Mouse (Mus musculus) stomach, embryonic 16.5 days (tissue): Measurements from ENCODE around the gene Ppp1r12b. TPM values are rescaled to one million over a fixed set of nuclear protein-coding genes. Genes with fewer than 3 reads are reported as not detected.

Experiments used
- ATAC-seq: fragments of 200-750 bp; cut with Nextera tagmentation; 2 replicates; pipeline ENCODE4 v1.8.0; 2017; ENCODE audit warnings: moderate number of reproducible peaks, moderate TSS enrichment; ENCODE audit not compliant: insufficient read depth, low FRiP score
- H3K27ac ChIP-seq: fragments of 300-500 bp; sonication (generic); 2 replicates; pipeline ENCODE4 v1.5.1; 2014; ENCODE audit warnings: low read length
- H3K27me3 ChIP-seq: fragments of 300-500 bp; sonication (generic); 2 replicates; pipeline ENCODE4 v1.6.1; 2014; ENCODE audit warnings: low read length, control low read depth, mixed read lengths; ENCODE audit not compliant: control insufficient read depth, insufficient read depth
- H3K36me3 ChIP-seq: fragments of 300-500 bp; sonication (generic); 2 replicates; pipeline ENCODE4 v1.6.1; 2014; ENCODE audit warnings: low read length; ENCODE audit not compliant: control insufficient read depth, insufficient read depth
- H3K4me1 ChIP-seq: fragments of 300-500 bp; sonication (generic); 2 replicates; pipeline ENCODE4 v1.6.1; 2014; ENCODE audit warnings: low read length, control low read depth, mixed read lengths; ENCODE audit not compliant: control insufficient read depth, insufficient read depth
- H3K4me2 ChIP-seq: fragments of 300-500 bp; sonication (generic); 2 replicates; pipeline ENCODE4 v1.6.1; 2014; ENCODE audit warnings: low read depth, low read length, mixed read lengths
- H3K4me3 ChIP-seq: fragments of 300-500 bp; sonication (generic); replicated peaks from 2 replicates; pipeline ENCODE4 v1.5.1; 2014; ENCODE audit warnings: mild to moderate bottlenecking, low read length
- H3K9ac ChIP-seq: fragments of 300-500 bp; sonication (generic); 2 replicates; pipeline ENCODE4 v1.6.1; 2014; ENCODE audit warnings: low read length
- H3K9me3 ChIP-seq: fragments of 300-500 bp; sonication (generic); replicated peaks from 2 replicates; pipeline ENCODE4 v1.6.1; 2016; ENCODE audit warnings: low read length, control low read depth; ENCODE audit not compliant: control insufficient read depth
- WGBS: fragments of 180-500 bp; shearing (Covaris S2); extraction: QIAGEN DNeasy Blood & Tissue Kit; methylation state at CpG from one replicate; pipeline ENCODE4 v1.1.7; 2014; 5-methylcytosine and 5-hydroxymethylcytosine counted together
- polyA plus RNA-seq: library from polyadenylated mRNA; unstranded; fragments of >200 nt; fragmentation: Nextera tagmentation; extraction: Ambion mirVana; gene quantifications from 2 replicates; pipeline ENCODE4 v1.2.1, GENCODE M21; 2015

Ppp1r12b gene
- polyA plus RNA-seq, 1 experiment from 2014 or later, result 24.5 TPM

- Histone ChIP-seq H3K4me1 (no peaks in the 10 kb centered on the region), H3K9ac (no peak overlapping the region), H3K9me3 (no peaks in the 10 kb centered on the region), H3K27me3 (no peaks in the 10 kb centered on the region), H3K4me3 (no peak overlapping the region), H3K36me3 (peaks cover 6% of the 10 kb centered on the region; the same call in 1 of the 2 replicates), H3K4me2 (no peak overlapping the region), H3K27ac (no peak overlapping the region)
- WGBS, result 69% methylated on average over 5 of the region's 5 CpGs
- no peak for ATAC-seq
Observed at GRCm38 (mm10) chr1:134891916-134892315, 63.8 kb downstream of the Ppp1r12b start.

- Histone ChIP-seq H3K4me3 (no peak overlapping the region), H3K4me1 (no peaks in the 10 kb centered on the region), H3K36me3 (no peaks in the 10 kb centered on the region), H3K4me2 (no peak overlapping the region), H3K9ac (no peak overlapping the region), H3K27me3 (no peaks in the 10 kb centered on the region), H3K27ac (no peak overlapping the region), H3K9me3 (no peaks in the 10 kb centered on the region)
- no peak for ATAC-seq
- WGBS, result 94% methylated on average over 6 of the region's 6 CpGs
Observed at GRCm38 (mm10) chr1:134889629-134890028, 66.1 kb downstream of the Ppp1r12b start.

GRCm38 (mm10) chr1:134875800-134876199 is 79.9 kb downstream of the Ppp1r12b start:
- Histone ChIP-seq H3K4me3 (no peak overlapping the region), H3K4me1 (no peaks in the 10 kb centered on the region), H3K27ac (no peak overlapping the region), H3K9ac (no peak overlapping the region), H3K9me3 (no peaks in the 10 kb centered on the region), H3K36me3 (0 out of 2 replicates have a peak, but pooled peaks cover 3% of the 10 kb centered on the region), H3K27me3 (no peaks in the 10 kb centered on the region), H3K4me2 (no peak overlapping the region)
- WGBS, result 22% methylated on average over 4 of the region's 4 CpGs
- no peak for ATAC-seq

GRCm38 (mm10) chr1:134872678-134873077 is 83.1 kb downstream of the Ppp1r12b start:
- Histone ChIP-seq H3K4me2 (no peak overlapping the region), H3K27me3 (no peaks in the 10 kb centered on the region), H3K27ac (no peak overlapping the region), H3K4me3 (no peak overlapping the region), H3K9me3 (no peaks in the 10 kb centered on the region), H3K36me3 (0 out of 2 replicates have a peak, but pooled peaks cover 2% of the 10 kb centered on the region), H3K4me1 (no peaks in the 10 kb centered on the region), H3K9ac (no peak overlapping the region)
- no peak for ATAC-seq
- 81% methylated on average over 6 of the region's 6 CpGs for WGBS

GRCm38 (mm10) chr1:134866426-134866825 is 89.3 kb downstream of the Ppp1r12b start:
- no peaks in the 10 kb centered on the region for H3K4me1 ChIP-seq
- H3K4me2 ChIP-seq, result no peak overlapping the region
- H3K4me3 ChIP-seq, result no peak overlapping the region
- ATAC-seq, result no peak
- H3K9me3 ChIP-seq, result no peaks in the 10 kb centered on the region
- 87% methylated on average over 2 of the region's 2 CpGs for WGBS
- no peaks in the 10 kb centered on the region for H3K27me3 ChIP-seq
- no peak overlapping the region for H3K9ac ChIP-seq
- H3K36me3 ChIP-seq, result no peaks in the 10 kb centered on the region
- H3K27ac ChIP-seq, result no peak overlapping the region

GRCm38 (mm10) chr1:134865552-134865951 is 90.2 kb downstream of the Ppp1r12b start:
- no peaks in the 10 kb centered on the region for H3K36me3 ChIP-seq
- no peak overlapping the region for H3K9ac ChIP-seq
- H3K27ac ChIP-seq, result no peak overlapping the region
- no peaks in the 10 kb centered on the region for H3K4me1 ChIP-seq
- 74% methylated on average over 6 of the region's 6 CpGs for WGBS
- no peaks in the 10 kb centered on the region for H3K9me3 ChIP-seq
- no peak overlapping the region for H3K4me2 ChIP-seq
- H3K27me3 ChIP-seq, result no peaks in the 10 kb centered on the region
- H3K4me3 ChIP-seq, result no peak overlapping the region
- ATAC-seq, result no peak

- Histone ChIP-seq H3K36me3 (no peaks in the 10 kb centered on the region), H3K9me3 (no peaks in the 10 kb centered on the region), H3K4me3 (no peak overlapping the region), H3K4me2 (no peak overlapping the region), H3K4me1 (no peaks in the 10 kb centered on the region), H3K27ac (no peak overlapping the region), H3K9ac (no peak overlapping the region), H3K27me3 (no peaks in the 10 kb centered on the region)
- ATAC-seq, result no peak
- 62% methylated on average over 2 of the region's 2 CpGs for WGBS
Observed at GRCm38 (mm10) chr1:134860538-134860937, 95.2 kb downstream of the Ppp1r12b start.

GRCm38 (mm10) chr1:134858344-134859053 is 97.2 kb downstream of the Ppp1r12b start:
- no peak overlapping the region for H3K27ac ChIP-seq
- no peak overlapping the region for H3K9ac ChIP-seq
- H3K36me3 ChIP-seq, result no peaks in the 10 kb centered on the region
- no peaks in the 10 kb centered on the region for H3K4me1 ChIP-seq
- H3K4me2 ChIP-seq, result no peak overlapping the region
- no peaks in the 10 kb centered on the region for H3K9me3 ChIP-seq
- H3K27me3 ChIP-seq, result no peaks in the 10 kb centered on the region
- 54% methylated on average over 3 of the region's 3 CpGs for WGBS
- no peak overlapping the region for H3K4me3 ChIP-seq
- ATAC-seq, result no peak

- no peak for ATAC-seq
- H3K4me3 ChIP-seq, result no peak overlapping the region
- H3K4me1 ChIP-seq, result no peaks in the 10 kb centered on the region
- H3K4me2 ChIP-seq, result no peak overlapping the region
- H3K9ac ChIP-seq, result no peak overlapping the region
- no peak overlapping the region for H3K27ac ChIP-seq
- no peaks in the 10 kb centered on the region for H3K36me3 ChIP-seq
- H3K9me3 ChIP-seq, result no peaks in the 10 kb centered on the region
- no peaks in the 10 kb centered on the region for H3K27me3 ChIP-seq
- WGBS, result 87% methylated on average over 1 of the region's 1 CpGs
Observed at GRCm38 (mm10) chr1:134854325-134854982, 101.3 kb downstream of the Ppp1r12b start.
